In genomic region chr12:102055758-102056157, GRCm38 (mm10) we compare ENCODE assay signal across 17 mouse cellular contexts.
DNase-seq lines count a peak whose midpoint lies in the region; ATAC-seq lines count a peak whose summit lies in the region.
"Had no signal": no experiment of that assay in that cellular context is flagged by ENCODE, and none has a peak within 500 bp of the region (broad histone marks: within the 10 kb centered on the region; RNA-seq: fewer than 3 reads in every experiment).

No protein-coding gene starts in this region.

- H3K4me1 ChIP-seq in kidney, embryonic 14.5 days (ENCODE audit: control insufficient read depth, insufficient read depth, low read length): 0 out of 2 replicates have a peak, but pooled peaks cover under 1% of the 10 kb centered on the region
- H3K4me1 ChIP-seq: liver, embryonic 15.5 days had no signal

- no peaks in the 10 kb centered on the region for H3K27me3 ChIP-seq in kidney, embryonic 14.5 days (ENCODE audit: control insufficient read depth, insufficient read depth, low read length)
- H3K27me3 ChIP-seq: embryonic facial prominence, embryonic 13.5 days; hindbrain, embryonic 12.5 days; liver, embryonic 15.5 days; midbrain, embryonic 15.5 days had no signal

- H3K4me3 ChIP-seq in kidney, embryonic 14.5 days (ENCODE audit: low read length): no peak overlapping the region
- H3K4me3 ChIP-seq: embryonic facial prominence, embryonic 13.5 days; forebrain, embryonic 10.5 days; hindbrain, embryonic 12.5 days; liver, embryonic 15.5 days; midbrain, embryonic 15.5 days had no signal

- no peak overlapping the region for H3K4me2 ChIP-seq in kidney, embryonic 14.5 days (replicated peaks; ENCODE audit: low read depth, low read length)
- H3K4me2 ChIP-seq: embryonic facial prominence, embryonic 13.5 days; hindbrain, embryonic 12.5 days; liver, embryonic 15.5 days; midbrain, embryonic 15.5 days had no signal

- peak; percentile 95 for DNase-seq in brain, adult 2 months (ENCODE audit: low read depth, low spot score)
- DNase-seq in cerebellum, adult 8-10 months: peak; percentile 41
- peak; percentile 55 for DNase-seq in layer of hippocampus, adult 11-12 months (ENCODE audit: low spot score)
- DNase-seq in left cerebral cortex, postnatal 25 days (ENCODE audit: low spot score in 2 of 2): peak; percentile 39 to 93
- DNase-seq in urinary bladder, postnatal 25 days (ENCODE audit: low spot score): no peak
- no peak for DNase-seq in ovary, postnatal 14 days (ENCODE audit: low spot score)
- DNase-seq: gastrocnemius, postnatal 14 days; kidney, postnatal 36 days; lung, postnatal 4 days had no signal

- no peak for ATAC-seq in activated CD4-positive, CD25-positive, alpha-beta regulatory T cell, adult 4 months
- no peak for ATAC-seq in kidney, embryonic 14.5 days (ENCODE audit: low FRiP score, low TSS enrichment)
- ATAC-seq: intestine, embryonic 16.5 days; midbrain, embryonic 15.5 days had no signal

- no peaks in the 10 kb centered on the region for H3K36me3 ChIP-seq in kidney, embryonic 14.5 days (ENCODE audit: control insufficient read depth, insufficient read depth, low read length)
- H3K36me3 ChIP-seq: embryonic facial prominence, embryonic 13.5 days; forebrain, embryonic 10.5 days; hindbrain, embryonic 12.5 days; liver, embryonic 15.5 days; midbrain, embryonic 15.5 days had no signal

- intact Hi-C loops in left cerebral cortex, postnatal 25 days (cut with DNase I): loop anchor here (5.0 kb wide), 2 partner anchors 72 to 137 kb away; partner anchors contain the start of gene Slc24a4

- H3K9me3 ChIP-seq in kidney, embryonic 14.5 days (ENCODE audit: control insufficient read depth, low read length): no peaks in the 10 kb centered on the region
- H3K9me3 ChIP-seq: embryonic facial prominence, embryonic 13.5 days; forebrain, embryonic 10.5 days; hindbrain, embryonic 12.5 days; liver, embryonic 15.5 days; midbrain, embryonic 15.5 days had no signal

- WGBS in kidney, embryonic 14.5 days: 96% methylated on average over 10 of the region's 10 CpGs

- H3K27ac ChIP-seq in kidney, embryonic 14.5 days (ENCODE audit: low read depth, low read length): no peak overlapping the region
- H3K27ac ChIP-seq: embryonic facial prominence, embryonic 13.5 days; forebrain, embryonic 10.5 days; hindbrain, embryonic 12.5 days; liver, embryonic 15.5 days; midbrain, embryonic 15.5 days had no signal

- no peak overlapping the region for H3K9ac ChIP-seq in kidney, embryonic 14.5 days (ENCODE audit: low read depth, low read length)
- H3K9ac ChIP-seq: embryonic facial prominence, embryonic 13.5 days; hindbrain, embryonic 12.5 days; liver, embryonic 15.5 days; midbrain, embryonic 15.5 days had no signal

Comparison
In these comparisons a context has a peak if more than half of its experiments do, and no peak if none do; other contexts are left out.
1. DNase-seq: peak in brain, adult 2 months (single experiment), cerebellum, adult 8-10 months (single experiment), layer of hippocampus, adult 11-12 months (single experiment) and left cerebral cortex, postnatal 25 days (2 of 2); none in urinary bladder, postnatal 25 days (single experiment) and ovary, postnatal 14 days (single experiment).